Mouse (Mus musculus) ZHBTc4 (cell line): ENCODE results near the gene Rbbp4.

Source experiments
- DNase-seq: peaks from one replicate; pipeline ENCODE4 v3.0.0-alpha.2; 2011; ENCODE audit warnings: low read depth, low spot score

Rbbp4 gene

DNA sequence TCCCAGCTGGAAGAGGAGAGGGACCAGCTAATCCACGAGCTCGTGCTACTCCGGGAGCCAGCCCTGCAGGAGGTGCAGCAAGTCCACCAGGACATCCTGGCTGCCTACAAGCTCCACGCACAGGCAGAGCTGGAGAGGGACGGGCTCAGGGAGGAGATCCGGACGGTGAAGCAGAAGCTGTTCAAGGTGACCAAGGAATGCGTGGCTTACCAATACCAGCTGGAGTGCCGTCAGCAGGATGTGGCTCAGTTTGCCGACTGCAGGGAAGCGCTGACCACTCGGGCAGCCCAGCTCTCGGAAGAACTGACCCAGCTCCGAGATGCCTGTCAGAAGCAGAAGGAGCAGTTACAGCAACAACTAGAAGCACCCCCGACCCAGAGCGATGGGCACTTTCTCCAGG, 41.5 kb downstream of the Rbbp4 start:
- DNase-seq, result peak; percentile 38

DNA sequence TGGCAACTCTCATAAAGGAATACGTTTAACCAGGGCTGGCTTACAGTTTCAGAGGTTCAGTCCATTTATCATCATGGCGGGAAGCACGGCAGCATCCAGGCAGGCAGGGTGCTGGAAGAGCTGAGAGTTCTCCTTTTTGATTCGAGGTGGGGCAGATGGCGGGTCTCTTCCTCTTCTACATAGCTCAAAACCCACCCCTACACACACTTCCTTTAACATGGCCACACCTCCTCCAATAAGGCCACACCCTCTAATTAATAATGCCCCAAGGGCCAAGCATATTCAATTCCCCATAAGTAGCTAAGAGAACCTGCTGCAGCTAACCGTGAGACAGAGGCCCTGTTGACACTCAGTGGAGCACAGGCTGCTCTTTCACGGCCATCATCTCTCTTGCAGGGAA, 42.3 kb downstream of the Rbbp4 start:
- no peak for DNase-seq

- no peak for DNase-seq
Observed at GRCm38 (mm10) chr4:129289671-129290070, 45.5 kb downstream of the Rbbp4 start.

DNA sequence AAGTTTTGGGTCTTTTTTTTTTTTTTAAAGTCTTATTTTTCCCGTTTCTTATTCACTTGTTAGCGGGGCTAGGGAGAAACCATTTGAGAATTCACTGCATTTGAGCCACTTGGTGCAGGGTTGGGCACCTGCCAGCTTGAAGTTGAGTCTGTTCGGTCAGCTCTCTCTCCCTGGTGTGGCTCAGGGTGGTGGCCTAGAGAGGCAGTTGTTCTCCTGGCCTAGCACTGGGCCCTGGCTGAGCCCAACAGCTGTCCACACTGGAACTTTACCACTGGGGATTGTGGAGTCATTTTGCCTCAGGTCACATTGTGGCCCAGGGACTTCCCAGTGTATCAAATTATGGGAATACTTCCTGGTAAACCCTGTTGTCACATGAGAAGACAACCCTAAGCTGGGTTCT, 47.1 kb downstream of the Rbbp4 start:
- no peak for DNase-seq

DNA sequence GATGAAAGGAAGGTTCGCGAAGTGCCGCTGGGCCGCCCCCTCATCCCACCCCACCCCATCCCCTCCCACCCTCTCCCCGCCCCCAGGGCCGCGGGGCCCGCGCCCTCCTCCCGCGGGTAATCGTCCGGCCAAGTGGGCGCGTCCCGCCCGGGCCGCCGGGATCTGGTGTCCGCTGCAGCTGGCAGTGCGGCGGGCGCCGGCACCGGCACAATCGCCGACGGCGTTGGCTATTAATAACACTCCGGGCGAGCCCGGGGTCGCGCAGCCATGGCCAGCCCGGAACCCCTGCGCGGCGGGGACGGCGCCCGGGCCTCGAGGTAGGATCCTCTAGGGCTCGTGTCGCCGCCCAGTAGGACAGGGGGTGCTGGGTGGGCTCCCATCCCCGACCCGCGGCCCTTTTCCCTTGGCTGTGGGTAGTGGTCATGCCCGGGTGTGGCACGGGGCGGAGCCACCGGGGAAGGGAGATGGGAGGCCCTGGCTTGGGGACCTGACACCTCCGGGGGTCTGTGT, 47.6 kb downstream of the Rbbp4 start, which contains the start of gene Sync:
Gene Sync, plus strand, starts transcription at position 146 of the 510 bp plus-strand sequence.
- DNase-seq, result no peak

DNA sequence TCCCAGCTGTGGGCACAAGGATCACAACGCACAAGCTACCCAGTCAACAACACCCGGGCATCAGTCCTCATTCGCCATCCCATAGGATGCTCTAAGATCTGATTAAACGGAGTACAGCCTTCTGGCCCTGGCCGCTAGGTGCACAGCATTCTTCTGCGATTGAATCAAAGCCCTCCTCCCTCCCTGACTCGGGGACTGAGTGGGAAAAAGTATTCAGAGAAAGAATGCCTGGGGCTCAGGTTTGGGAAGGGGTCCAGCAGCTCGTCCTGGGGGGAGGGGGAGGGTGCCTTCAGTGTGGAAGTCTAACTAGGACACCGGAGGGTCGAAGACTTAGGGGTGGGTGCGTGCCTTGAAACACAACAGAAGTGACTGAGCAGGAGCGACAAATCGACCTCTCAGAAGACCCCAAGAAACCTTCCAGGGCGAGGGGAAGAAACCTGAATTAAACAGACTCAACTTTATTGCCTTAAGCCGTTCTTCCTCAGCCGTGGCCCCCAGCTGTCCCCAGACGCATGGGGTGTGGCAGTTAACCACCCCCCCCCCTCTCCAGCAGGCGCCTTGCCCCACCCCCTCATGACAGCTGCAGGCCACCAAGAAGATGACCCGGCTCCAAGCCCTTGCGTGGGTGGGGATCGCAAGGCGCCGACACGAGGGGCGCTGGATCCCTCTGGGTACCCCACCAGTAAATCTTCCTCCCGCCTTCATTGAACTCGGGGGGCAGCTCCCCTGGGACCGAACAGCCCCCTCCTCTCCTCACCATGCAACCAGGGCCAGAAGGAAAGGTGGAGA, 48.3 kb downstream of the Rbbp4 start:
- DNase-seq, result peak; percentile 68

DNA sequence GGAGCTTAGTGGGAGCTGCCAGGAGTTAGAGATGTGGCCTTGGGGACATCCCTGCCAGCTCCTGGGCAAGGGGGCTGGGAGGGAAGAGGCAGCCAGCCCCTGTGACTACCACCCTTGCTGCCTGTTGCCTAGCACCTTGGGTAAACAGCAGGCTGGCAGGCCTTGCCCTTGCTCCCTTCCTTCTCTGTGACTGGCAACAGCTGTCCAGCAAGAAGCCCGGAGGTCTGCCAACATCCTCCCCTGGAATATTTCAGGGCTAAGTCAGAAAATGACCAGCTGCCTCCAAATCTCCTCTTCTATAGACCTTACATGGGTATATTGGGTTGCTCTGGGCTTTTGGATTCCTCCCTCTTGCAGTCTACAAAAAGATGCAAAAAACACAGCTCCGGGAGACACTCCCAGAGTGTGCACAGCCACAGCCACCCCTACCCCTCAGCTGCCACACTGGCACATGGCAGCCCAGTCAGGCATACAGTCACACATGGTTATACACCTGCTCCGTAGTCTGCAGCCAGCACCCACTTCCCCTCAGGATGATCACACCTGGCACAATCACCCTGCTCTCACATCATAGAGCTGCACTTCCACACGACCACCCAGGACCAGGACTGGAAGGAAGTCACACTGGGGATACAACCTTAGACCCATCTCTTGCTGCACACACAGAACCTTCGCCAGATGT, 49.0 kb downstream of the Rbbp4 start:
- DNase-seq, result no peak

GRCm38 (mm10) chr4:129284685-129285084, 50.5 kb downstream of the Rbbp4 start:
- no peak for DNase-seq

- no peak for DNase-seq
Observed at GRCm38 (mm10) chr4:129283226-129283625, 51.9 kb downstream of the Rbbp4 start.

GRCm38 (mm10) chr4:129282786-129283185, 52.4 kb downstream of the Rbbp4 start:
- DNase-seq, result no peak

DNA sequence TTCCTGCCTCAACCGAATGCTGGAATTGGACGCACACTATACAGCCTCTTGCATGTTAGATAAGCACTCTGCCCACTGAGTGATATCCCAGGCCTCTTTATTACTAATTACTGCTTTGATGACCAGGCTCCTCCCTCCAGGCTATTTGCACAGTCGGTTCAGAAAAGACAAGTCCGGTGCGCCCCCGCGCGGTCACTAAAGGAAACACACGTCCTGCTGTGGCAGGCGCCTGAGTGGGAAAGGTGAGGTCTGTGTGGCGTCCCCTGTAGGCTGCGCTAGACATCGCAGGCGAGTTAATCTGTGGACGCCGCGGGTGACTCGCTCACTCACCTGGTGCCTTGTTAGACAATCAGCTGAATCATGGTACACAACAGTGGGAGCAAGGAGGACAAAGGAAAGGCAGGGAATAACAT, 58.7 kb downstream of the Rbbp4 start:
- peak; percentile 96 for DNase-seq

GRCm38 (mm10) chr4:129272756-129273046, 62.5 kb downstream of the Rbbp4 start:
- peak; percentile 50 for DNase-seq

DNA sequence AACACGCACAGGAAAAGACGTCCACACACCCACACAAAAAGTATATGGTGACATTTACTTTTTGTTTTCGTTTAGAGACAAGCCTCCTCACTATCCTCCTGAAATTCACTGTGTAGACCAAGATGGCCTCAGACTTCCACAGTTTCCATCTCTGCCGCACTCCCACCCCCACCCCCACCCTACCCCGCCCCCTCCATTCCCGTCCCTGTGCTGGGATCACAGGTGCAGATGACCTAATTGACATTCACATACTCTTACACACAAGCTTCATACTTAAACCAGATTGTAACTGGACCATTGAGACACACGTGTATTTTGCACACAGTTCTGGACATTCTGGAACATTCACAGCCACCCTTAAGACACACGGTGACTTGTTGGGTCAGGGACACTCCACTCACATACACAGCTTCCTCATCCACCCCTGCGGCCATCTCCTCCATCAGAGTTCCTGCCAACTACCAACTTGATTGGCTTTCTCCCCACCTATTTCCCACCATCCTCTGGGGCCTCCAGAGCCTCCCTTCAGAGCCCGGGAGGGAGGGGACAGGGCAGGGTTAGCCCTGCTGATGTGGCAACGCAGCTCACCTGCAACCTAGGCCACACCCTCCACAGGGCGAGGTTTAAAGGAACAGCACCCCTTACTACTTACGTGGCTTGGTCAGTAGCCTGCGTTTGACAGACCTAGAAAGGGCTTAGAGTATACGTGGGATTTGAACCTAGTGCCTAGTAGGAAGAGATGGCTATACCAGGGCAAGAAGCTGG, 63.0 kb downstream of the Rbbp4 start:
- peak; percentile 84 for DNase-seq

DNA sequence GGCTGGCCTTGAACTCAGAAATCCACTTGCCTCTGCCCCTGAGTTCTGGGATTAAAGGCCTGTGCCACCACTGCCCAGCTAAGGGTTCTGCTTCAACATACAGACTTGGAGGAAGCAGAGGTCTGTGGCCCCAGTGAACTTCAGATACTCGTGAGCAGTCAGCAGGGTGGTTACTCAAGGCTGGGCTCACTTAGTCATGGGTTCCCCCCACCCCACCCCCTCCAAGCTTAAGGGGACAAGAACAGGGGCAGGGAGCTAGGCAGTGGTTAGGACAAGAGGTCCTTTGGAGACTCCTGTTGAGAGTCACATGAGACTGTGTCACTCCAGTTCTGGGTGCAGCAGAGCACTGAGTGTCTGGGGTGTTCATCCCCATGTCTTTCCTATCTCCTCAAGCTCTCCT, 66.5 kb downstream of the Rbbp4 start:
- no peak for DNase-seq

- no peak for DNase-seq
Observed at GRCm38 (mm10) chr4:129266821-129267220, 68.3 kb downstream of the Rbbp4 start.

- no peak for DNase-seq
Observed at GRCm38 (mm10) chr4:129266191-129266590, 69.0 kb downstream of the Rbbp4 start.

DNA sequence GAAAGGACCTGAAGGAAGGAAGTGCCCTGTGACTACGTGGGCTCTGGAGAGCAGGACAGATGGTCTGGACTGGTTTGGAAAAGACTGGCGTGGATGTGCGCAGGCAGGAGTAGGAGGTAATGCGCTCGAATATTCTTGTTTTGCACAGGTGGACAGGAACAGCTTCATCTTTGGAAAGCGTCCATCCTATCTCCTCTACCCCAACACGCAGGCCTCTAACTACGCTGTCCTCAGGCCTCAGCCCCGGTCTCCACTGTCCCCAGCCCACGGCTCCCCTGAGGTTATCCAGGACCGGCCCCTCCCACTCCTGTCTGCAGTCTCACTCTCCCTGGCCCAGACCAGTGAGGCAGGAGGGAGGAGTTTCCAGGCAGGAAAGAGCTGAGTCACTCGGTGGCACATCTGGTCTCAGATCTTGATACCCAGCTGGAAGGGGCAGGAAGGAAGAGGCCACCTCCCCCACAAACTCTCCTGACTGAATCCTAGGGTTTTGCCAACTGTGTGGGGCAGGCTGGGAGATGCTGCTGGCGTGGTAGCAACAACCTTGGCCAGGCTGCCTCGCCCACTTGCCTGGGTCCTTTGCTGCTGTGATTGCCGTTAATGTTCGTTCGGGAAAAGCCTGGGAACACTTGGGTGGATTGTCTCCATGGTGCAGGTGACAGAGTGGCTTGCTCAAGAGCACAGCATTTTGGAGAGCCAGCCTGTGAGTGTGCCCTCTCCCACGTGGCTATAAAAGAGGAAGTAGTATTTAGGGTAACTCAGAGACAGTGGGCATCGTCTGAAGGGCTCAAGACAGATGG, 71.7 kb downstream of the Rbbp4 start:
- DNase-seq, result peak; percentile 88

- DNase-seq, result peak; percentile 40
Observed at GRCm38 (mm10) chr4:129261196-129261595, 74.0 kb downstream of the Rbbp4 start, which contains the start of gene C77080. TSS of gene C77080 (minus strand) at chr4:129261404.

GRCm38 (mm10) chr4:129260678-129261077, 74.5 kb downstream of the Rbbp4 start:
- peak; percentile 54 for DNase-seq

DNA sequence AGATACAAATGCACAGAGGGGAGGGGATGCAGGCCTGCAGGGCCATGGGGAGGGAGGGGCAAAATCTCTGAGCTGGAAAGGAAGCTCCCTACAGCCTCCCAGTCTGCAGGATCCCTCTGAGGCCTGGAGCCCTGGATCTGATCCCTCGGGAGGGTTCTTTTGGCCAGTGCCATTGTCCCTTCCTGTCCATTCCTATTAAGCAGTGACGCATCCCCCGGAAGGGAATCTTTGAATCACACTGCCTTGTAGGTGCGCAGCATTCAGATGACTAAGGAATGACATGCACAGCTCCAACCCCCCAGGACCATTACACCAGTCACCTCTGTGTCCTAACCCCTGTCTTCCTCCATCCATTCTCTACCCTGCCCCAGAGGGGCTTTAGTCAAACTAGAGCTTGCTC, 76.1 kb downstream of the Rbbp4 start:
- DNase-seq, result peak; percentile 37
